Mouse (Mus musculus) lung, adult 2 months (tissue): ENCODE data around the gene Klhl31.

Experiments
- CTCF ChIP-seq: fragments of 200-500 bp; IDR thresholded peaks from 2 replicates; pipeline ENCODE4 v1.5.1; 2011; ENCODE audit warnings: mild to moderate bottlenecking, low read length, control low read depth; ENCODE audit not compliant: insufficient read depth
- POLR2A ChIP-seq: fragments of 200-500 bp; IDR thresholded peaks from 2 replicates; pipeline ENCODE4 v1.6.1; 2011; ENCODE audit warnings: low read depth, mild to moderate bottlenecking, control low read depth, low read length, borderline replicate concordance; ENCODE audit errors: extremely low read depth

- TF ChIP-seq POLR2A (no peak), CTCF (no peak)
These were observed 17.9 kb upstream of the Klhl31 start for GRCm38 (mm10) chr9:77618392-77618791.
